In genomic region chr8:26305061-26305879, GRCm38 (mm10) we compare ENCODE assay signal across 10 mouse cellular contexts.
DNase-seq lines count a peak whose midpoint lies in the region; ATAC-seq and TF ChIP-seq lines count a peak whose summit lies in the region.
"Had no signal": no experiment of that assay in that cellular context is flagged by ENCODE, and none has a peak within 500 bp of the region (broad histone marks: within the 10 kb centered on the region; RNA-seq: fewer than 3 reads in every experiment).

No protein-coding gene starts in this region.

- H3K4me1 ChIP-seq in hindbrain, embryonic 12.5 days: peaks cover 27% of the 10 kb centered on the region
- no peaks in the 10 kb centered on the region; the same call in 1 of the 2 replicates for H3K4me1 ChIP-seq in midbrain, postnatal 0 days (ENCODE audit: insufficient read depth, low read length)
- H3K4me1 ChIP-seq: heart, embryonic 13.5 days had no signal

- no peaks in the 10 kb centered on the region for H3K27me3 ChIP-seq in hindbrain, embryonic 12.5 days
- H3K27me3 ChIP-seq in midbrain, postnatal 0 days (ENCODE audit: insufficient read depth, low read length): no peaks in the 10 kb centered on the region
- H3K27me3 ChIP-seq: liver, embryonic 12.5 days had no signal

- H3K4me3 ChIP-seq in hindbrain, embryonic 12.5 days: no peak overlapping the region
- no peak overlapping the region for H3K4me3 ChIP-seq in midbrain, postnatal 0 days (ENCODE audit: low read depth, low read length)
- H3K4me3 ChIP-seq: heart, embryonic 13.5 days; liver, embryonic 12.5 days had no signal

- no peaks in the 10 kb centered on the region for H3K36me3 ChIP-seq in hindbrain, embryonic 12.5 days
- H3K36me3 ChIP-seq in midbrain, postnatal 0 days (ENCODE audit: insufficient read depth, low read length): no peaks in the 10 kb centered on the region
- H3K36me3 ChIP-seq: heart, embryonic 13.5 days; liver, embryonic 12.5 days had no signal

- TF ChIP-seq CTCF in brain, embryonic 14.5 days (IDR thresholded peaks at IDR 0.05; ENCODE audit: borderline replicate concordance, extremely low read depth, insufficient read depth, insufficient read length): no peak
- no peak for TF ChIP-seq CTCF in midbrain, postnatal 0 days (IDR thresholded peaks at IDR 0.05)

- ATAC-seq in hindbrain, embryonic 12.5 days (ENCODE audit: low FRiP score): peak; percentile 92
- peak; percentile 58 for ATAC-seq in midbrain, postnatal 0 days (ENCODE audit: low FRiP score)
- no peak for ATAC-seq in activated CD4-positive, CD25-positive, alpha-beta regulatory T cell, adult 4 months
- ATAC-seq: liver, embryonic 12.5 days had no signal

- no peak overlapping the region for H3K9ac ChIP-seq in hindbrain, embryonic 12.5 days
- no peak overlapping the region for H3K9ac ChIP-seq in midbrain, postnatal 0 days (replicated peaks; ENCODE audit: low read length, poor library complexity, severe bottlenecking)
- H3K9ac ChIP-seq: heart, embryonic 13.5 days; liver, embryonic 12.5 days had no signal

- TF ChIP-seq POLR2A in brain, embryonic 14.5 days (IDR thresholded peaks at IDR 0.05; ENCODE audit: borderline replicate concordance, extremely low read depth, insufficient read depth, insufficient read length, poor library complexity, severe bottlenecking): no peak

- 38% methylated on average over 18 of the region's 18 CpGs for WGBS in hindbrain, embryonic 12.5 days
- WGBS in midbrain, postnatal 0 days: 59% methylated on average over 18 of the region's 18 CpGs

- H3K4me2 ChIP-seq in hindbrain, embryonic 12.5 days (replicated peaks): peak overlapping the region; percentile 21; the same call in 1 of the 2 replicates
- H3K4me2 ChIP-seq in midbrain, postnatal 0 days (ENCODE audit: low read depth, low read length, poor library complexity, severe bottlenecking): no peak overlapping the region
- H3K4me2 ChIP-seq: heart, embryonic 13.5 days; liver, embryonic 12.5 days had no signal

- peak; percentile 88 for DNase-seq in brain, embryonic 14.5 days (ENCODE audit: low read depth)
- DNase-seq in embryo, embryonic 9.5 days (ENCODE audit: extremely low spot score): peak; percentile 41
- peak; percentile 69 for DNase-seq in midbrain, postnatal 0 days (ENCODE audit: low spot score)
- DNase-seq in cerebellum, adult 9-11 months: no peak
- no peak for DNase-seq in testis, postnatal 10 days (ENCODE audit: low spot score)
- DNase-seq: cerebellum, adult 18-20 months had no signal

- H3K27ac ChIP-seq in hindbrain, embryonic 12.5 days: peak overlapping the region; percentile 76
- H3K27ac ChIP-seq in midbrain, postnatal 0 days (ENCODE audit: low read depth, low read length): no peak overlapping the region
- H3K27ac ChIP-seq: heart, embryonic 13.5 days; liver, embryonic 12.5 days had no signal

- no peaks in the 10 kb centered on the region for H3K9me3 ChIP-seq in hindbrain, embryonic 12.5 days (replicated peaks)
- no peaks in the 10 kb centered on the region for H3K9me3 ChIP-seq in midbrain, postnatal 0 days (ENCODE audit: low read length)
- H3K9me3 ChIP-seq: heart, embryonic 13.5 days; liver, embryonic 12.5 days had no signal

Comparison
In these comparisons a context has a peak if more than half of its experiments do, and no peak if none do; other contexts are left out.
1. DNase-seq: peak in brain, embryonic 14.5 days (single experiment), embryo, embryonic 9.5 days (single experiment) and midbrain, postnatal 0 days (single experiment); none in cerebellum, adult 9-11 months (single experiment) and testis, postnatal 10 days (single experiment).